Mouse (Mus musculus) E14TG2a.4 (cell line): ENCODE measurements at regions not wholly inside any gene's neighbourhood (a gene's known extent, or its start where the extent isn't known, plus 50 kb on each side); places are given as distances from the start of the nearest gene placed in this dataset.
"Not testable (repeated sequence)": the region's sequence is repeated elsewhere in the genome, so short reads cannot be mapped to it uniquely, and the experiment has no call there.

Source experiments
- H3K27me3 ChIP-seq: 2 replicates; pipeline ENCODE4 v1.6.1; 2014; ENCODE audit warnings: low read length, control low read depth; ENCODE audit not compliant: insufficient read depth
- H3K36me3 ChIP-seq: 2 replicates; pipeline ENCODE4 v1.6.1; 2014; ENCODE audit warnings: low read length, control low read depth; ENCODE audit not compliant: insufficient read depth
- H3K4me1 ChIP-seq: replicated peaks from 2 replicates; pipeline ENCODE4 v1.6.1; 2014; ENCODE audit warnings: low read depth, low read length, control low read depth
- H3K4me3 ChIP-seq: replicated peaks from 2 replicates; pipeline ENCODE4 v1.5.1; 2014; ENCODE audit warnings: mild to moderate bottlenecking, low read length
- H3K9me3 ChIP-seq: 2 replicates; pipeline ENCODE4 v1.6.1; 2014; ENCODE audit warnings: low read length, control low read depth
- CTCF ChIP-seq: conservative IDR thresholded peaks from 2 replicates; pipeline ENCODE4 v1.5.1; 2014; ENCODE audit warnings: low read length
- NANOG ChIP-seq: IDR thresholded peaks from 2 replicates; pipeline ENCODE4 v1.6.1; 2014; ENCODE audit warnings: borderline replicate concordance, low read length, mixed read lengths
- POU5F1 ChIP-seq: IDR thresholded peaks from 2 replicates; pipeline ENCODE4 v1.6.1; 2014; ENCODE audit warnings: low read length, borderline replicate concordance

DNA sequence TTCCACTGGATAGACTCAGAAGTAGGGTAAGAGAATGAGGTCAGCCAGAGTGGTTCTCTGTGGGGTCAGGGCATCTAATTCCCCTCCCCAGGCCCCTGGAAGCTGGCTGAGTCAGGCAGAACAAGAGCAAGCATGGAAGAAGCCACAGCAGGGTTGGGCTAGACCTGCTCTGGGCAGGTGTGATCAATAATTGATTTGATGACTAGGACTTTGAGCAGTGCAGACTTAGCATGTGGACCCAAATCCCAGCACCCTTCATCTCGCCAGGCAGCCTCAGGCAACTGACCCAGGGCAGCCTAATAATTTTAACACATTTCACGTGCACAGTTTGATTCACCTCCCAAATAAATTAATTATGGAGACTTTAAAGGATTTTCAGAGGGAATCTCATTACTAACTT, 67.2 kb downstream of the Qdpr start:
- no peak for TF ChIP-seq CTCF
- TF ChIP-seq POU5F1: no peak
- no peak for TF ChIP-seq NANOG

DNA sequence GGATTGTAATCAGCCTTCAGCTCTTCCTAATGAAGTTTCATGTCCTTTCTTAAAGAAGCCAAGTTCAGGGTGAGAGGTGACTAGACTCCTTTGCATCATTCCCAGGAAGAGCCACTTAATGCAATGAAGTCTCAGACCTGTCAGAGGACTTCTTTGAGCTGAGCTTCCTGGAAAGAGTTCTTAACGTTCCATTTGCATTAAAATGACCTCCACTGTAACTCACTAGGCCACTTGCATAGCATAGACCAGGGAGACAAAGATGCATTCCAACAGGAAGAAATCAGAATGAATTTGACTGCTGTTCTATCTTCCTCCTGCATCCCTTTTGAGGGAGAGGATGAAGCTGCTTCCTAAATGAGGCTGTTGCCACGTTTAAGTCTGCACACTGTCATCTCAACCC, 71.5 kb downstream of the Qdpr start:
- Histone ChIP-seq H3K4me1 (peaks cover 11% of the 10 kb centered on the region), H3K27me3 (no peaks in the 10 kb centered on the region), H3K36me3 (no peaks in the 10 kb centered on the region), H3K9me3 (no peaks in the 10 kb centered on the region; the same call in 1 of the 2 replicates), H3K4me3 (no peak overlapping the region)
- TF ChIP-seq NANOG (peak; percentile 61; the same call in 1 of the 2 replicates), CTCF (no peak)

More for the DNA sequence above, 67.2 kb downstream of the Qdpr start:
- peaks cover 11% of the 10 kb centered on the region for H3K4me1 ChIP-seq
- H3K4me3 ChIP-seq: no peak overlapping the region
- no peaks in the 10 kb centered on the region for H3K27me3 ChIP-seq
- no peaks in the 10 kb centered on the region for H3K9me3 ChIP-seq
- no peaks in the 10 kb centered on the region for H3K36me3 ChIP-seq

DNA sequence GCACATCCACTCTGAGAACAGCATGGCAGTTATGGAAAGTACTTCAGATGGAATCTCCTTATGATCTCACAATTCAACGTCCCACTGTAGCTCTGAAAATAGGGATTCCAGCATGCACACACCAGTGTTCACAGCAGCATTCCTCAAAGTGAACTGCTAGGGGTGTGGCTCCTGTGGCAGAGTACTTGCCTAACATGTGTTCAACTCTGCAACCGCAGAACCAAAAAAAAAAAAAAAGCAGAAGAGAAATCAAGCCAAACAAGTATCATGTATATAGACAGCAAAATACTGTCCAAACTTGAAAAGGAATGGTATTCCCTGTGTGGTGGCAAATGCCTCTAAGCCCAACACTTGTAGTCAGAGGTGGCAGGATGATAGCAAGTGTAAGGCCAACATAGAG, 77.0 kb downstream of the Qdpr start:
- Histone ChIP-seq H3K36me3 (no peaks in the 10 kb centered on the region), H3K4me3 (no peak overlapping the region), H3K9me3 (no peaks in the 10 kb centered on the region; the same call in 1 of the 2 replicates), H3K4me1 (no peaks in the 10 kb centered on the region), H3K27me3 (no peaks in the 10 kb centered on the region)
- TF ChIP-seq NANOG: no peak
- TF ChIP-seq POU5F1: no peak
- no peak for TF ChIP-seq CTCF

DNA sequence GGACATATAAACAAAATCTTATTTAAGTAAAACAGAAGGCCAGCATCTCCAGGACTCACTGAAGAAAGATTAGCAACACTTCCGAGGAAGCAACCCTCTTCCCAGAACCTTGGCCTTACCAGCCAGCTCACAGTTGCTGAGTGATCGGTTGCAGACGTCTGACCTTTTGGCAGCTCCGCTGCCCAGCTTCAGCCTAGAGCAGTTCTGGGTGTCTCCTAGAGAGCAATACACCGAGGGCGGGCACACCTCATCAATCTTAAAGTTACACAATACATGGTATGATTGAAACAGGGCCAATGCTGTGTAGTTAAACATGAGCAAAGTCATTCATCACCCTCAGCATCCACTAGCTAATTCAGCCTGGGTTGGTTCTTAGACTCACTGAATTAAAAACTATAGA, 81.6 kb downstream of the Qdpr start:
- no peaks in the 10 kb centered on the region for H3K4me1 ChIP-seq
- TF ChIP-seq CTCF (no peak), NANOG (no peak), POU5F1 (no peak)
- no peaks in the 10 kb centered on the region for H3K27me3 ChIP-seq
- H3K9me3 ChIP-seq: no peaks in the 10 kb centered on the region
- no peak overlapping the region for H3K4me3 ChIP-seq
- H3K36me3 ChIP-seq: no peaks in the 10 kb centered on the region

- no peaks in the 10 kb centered on the region for H3K36me3 ChIP-seq
- H3K4me3 ChIP-seq: no peak overlapping the region
- no peaks in the 10 kb centered on the region for H3K4me1 ChIP-seq
- no peaks in the 10 kb centered on the region for H3K9me3 ChIP-seq
- H3K27me3 ChIP-seq: no peaks in the 10 kb centered on the region
- no peak for TF ChIP-seq CTCF
- TF ChIP-seq POU5F1: no peak
- no peak for TF ChIP-seq NANOG
These were observed 89.8 kb downstream of the Qdpr start for GRCm38 (mm10) chr5:45360189-45360588.

GRCm38 (mm10) chr5:45340411-45340810, 109.6 kb downstream of the Qdpr start:
- H3K36me3 ChIP-seq: no peaks in the 10 kb centered on the region
- no peak overlapping the region for H3K4me3 ChIP-seq
- TF ChIP-seq NANOG (no peak), CTCF (no peak), POU5F1 (no peak)
- H3K4me1 ChIP-seq: no peaks in the 10 kb centered on the region
- H3K27me3 ChIP-seq: no peaks in the 10 kb centered on the region
- no peaks in the 10 kb centered on the region for H3K9me3 ChIP-seq

- Histone ChIP-seq H3K9me3 (no peaks in the 10 kb centered on the region), H3K4me3 (no peak overlapping the region), H3K4me1 (no peaks in the 10 kb centered on the region), H3K27me3 (no peaks in the 10 kb centered on the region), H3K36me3 (no peaks in the 10 kb centered on the region)
- TF ChIP-seq CTCF (no peak), NANOG (no peak), POU5F1 (no peak)
These were observed 113.2 kb downstream of the Qdpr start for GRCm38 (mm10) chr5:45336801-45337200.

DNA sequence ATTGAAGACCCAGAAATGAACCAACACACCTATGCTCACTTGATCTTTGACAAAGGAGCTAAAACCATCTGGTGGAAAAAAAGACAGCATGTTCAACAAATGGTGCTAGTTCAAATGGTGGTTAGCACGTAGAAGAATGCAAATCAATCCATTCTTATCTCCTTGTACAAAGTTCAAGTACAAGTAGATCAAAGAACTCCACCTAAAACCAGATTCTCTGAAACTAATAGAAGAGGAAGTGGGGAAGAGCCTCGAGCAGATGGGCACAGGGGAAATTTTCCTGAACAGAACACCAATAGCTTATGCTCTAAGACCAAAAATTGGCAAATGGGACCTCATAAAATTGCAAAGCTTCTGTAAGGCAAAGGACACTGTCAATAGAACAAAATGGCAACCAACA, 125.6 kb downstream of the Qdpr start:
- not testable (repeated sequence) for H3K4me3 ChIP-seq, H3K27me3 ChIP-seq, H3K4me1 ChIP-seq, H3K36me3 ChIP-seq, H3K9me3 ChIP-seq

DNA sequence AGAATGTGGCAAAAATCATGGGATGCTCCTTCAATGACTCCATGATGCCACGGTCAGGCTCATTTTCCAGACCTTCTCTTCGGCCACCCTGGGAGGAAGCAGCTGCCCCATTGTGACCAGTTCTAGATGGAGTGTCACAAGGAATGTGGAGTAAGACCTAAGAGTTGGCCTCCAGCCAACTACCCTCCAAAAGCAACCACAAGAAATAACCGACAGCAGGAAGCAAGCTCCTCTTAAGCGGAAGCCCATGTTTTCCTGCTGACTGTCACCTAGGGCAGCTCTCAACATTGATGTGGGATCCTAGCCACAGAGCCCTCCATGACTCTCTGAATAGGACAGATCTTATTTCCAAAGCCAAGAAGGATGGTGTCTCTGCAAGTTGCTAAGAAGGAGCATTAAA, 126.5 kb downstream of the Qdpr start:
- H3K4me1 ChIP-seq: no peaks in the 10 kb centered on the region
- no peaks in the 10 kb centered on the region for H3K36me3 ChIP-seq
- no peaks in the 10 kb centered on the region for H3K27me3 ChIP-seq
- TF ChIP-seq NANOG: no peak
- H3K4me3 ChIP-seq: no peak overlapping the region
- no peaks in the 10 kb centered on the region for H3K9me3 ChIP-seq

DNA sequence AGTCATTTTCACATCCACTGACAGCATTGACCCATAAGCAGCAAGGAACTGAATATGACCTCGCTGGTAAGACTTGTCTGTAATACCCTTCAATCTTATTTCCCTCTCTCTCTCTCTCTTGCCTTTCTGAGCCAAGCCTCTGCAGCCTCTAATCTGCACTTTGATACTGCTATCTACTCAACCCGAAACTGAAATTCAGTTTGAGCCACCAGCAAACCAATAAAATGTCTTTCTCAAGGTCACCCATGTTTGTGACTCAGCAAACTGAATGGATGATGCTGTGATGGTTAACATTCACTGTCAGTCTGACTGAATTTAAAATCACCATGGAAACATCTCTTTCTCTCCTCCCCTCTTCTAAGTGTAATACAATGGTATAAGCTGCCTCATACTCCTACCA, 132.0 kb downstream of the Qdpr start:
- Histone ChIP-seq H3K4me1 (no peaks in the 10 kb centered on the region), H3K36me3 (no peaks in the 10 kb centered on the region), H3K27me3 (no peaks in the 10 kb centered on the region), H3K4me3 (no peak overlapping the region), H3K9me3 (no peaks in the 10 kb centered on the region)
- TF ChIP-seq CTCF (no peak), POU5F1 (no peak), NANOG (no peak)
